Mouse (Mus musculus) erythroblast, embryonic 14.5 days (primary cell): ENCODE data around the gene Aldh4a1. TPM values are rescaled to one million over a fixed set of nuclear protein-coding genes. Genes with fewer than 3 reads are reported as not detected.

Experiments
- H3K27me3 ChIP-seq: 2 replicates; pipeline ENCODE4 v1.6.1; 2012; ENCODE audit warnings: inconsistent platforms; ENCODE audit not compliant: control insufficient read depth
- H3K36me3 ChIP-seq: 2 replicates; pipeline ENCODE4 v1.6.1; 2012; ENCODE audit warnings: mild to moderate bottlenecking, inconsistent platforms; ENCODE audit not compliant: control insufficient read depth
- H3K4me1 ChIP-seq: 2 replicates; pipeline ENCODE4 v1.6.1; 2012; ENCODE audit warnings: inconsistent platforms; ENCODE audit not compliant: control insufficient read depth
- H3K4me3 ChIP-seq: replicated peaks from 2 replicates; pipeline ENCODE3; 2012; ENCODE audit warnings: moderate library complexity, mild to moderate bottlenecking, inconsistent platforms
- H3K9me3 ChIP-seq: 2 replicates; pipeline ENCODE4 v1.6.1; 2012; ENCODE audit warnings: low read length, inconsistent platforms, mixed read lengths; ENCODE audit not compliant: control insufficient read depth
- GATA1 ChIP-seq: IDR thresholded peaks from 2 replicates; pipeline ENCODE4 v1.6.1; 2012; ENCODE audit warnings: low read length, inconsistent platforms, mixed read lengths
- TAL1 ChIP-seq: IDR thresholded peaks from 3 replicates; pipeline ENCODE4 v1.6.1; 2012; ENCODE audit warnings: low read length, inconsistent platforms, mixed read lengths
- polyA plus RNA-seq: library from polyadenylated mRNA; stranded (reverse); fragments of >175 nt; gene quantifications from 2 replicates; pipeline ENCODE4 v1.2.3, GENCODE M21; 2012

The Aldh4a1 gene
- polyA plus RNA-seq, 1 experiment: 0.75 TPM

DNA sequence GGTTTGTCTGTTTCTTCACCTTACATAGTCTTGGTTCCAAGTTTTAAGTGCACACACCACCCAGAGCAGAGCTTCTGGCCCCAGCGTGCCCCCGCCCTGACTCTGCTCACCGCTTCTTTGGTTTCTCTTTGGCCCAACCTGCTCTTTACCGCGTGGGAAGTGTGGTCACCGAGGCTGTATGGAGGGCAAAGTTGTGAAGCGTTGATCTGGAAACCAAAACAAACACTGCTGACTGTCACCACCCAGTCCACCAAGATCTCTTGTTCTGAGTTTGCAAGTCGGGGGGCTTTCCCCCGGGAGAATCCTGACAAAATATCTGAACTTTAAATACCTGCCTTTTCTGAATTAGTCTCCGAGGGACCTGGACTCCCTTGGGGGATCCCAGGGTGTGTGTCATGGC lies 43.7 kb upstream of the Aldh4a1 start:
- peaks cover 14% of the 10 kb centered on the region for H3K4me1 ChIP-seq
- no peaks in the 10 kb centered on the region for H3K36me3 ChIP-seq
- peaks cover 16% of the 10 kb centered on the region for H3K9me3 ChIP-seq
- TF ChIP-seq GATA1 (no peak), TAL1 (no peak)
- H3K4me3 ChIP-seq: no peak overlapping the region
- peaks cover 53% of the 10 kb centered on the region for H3K27me3 ChIP-seq

DNA sequence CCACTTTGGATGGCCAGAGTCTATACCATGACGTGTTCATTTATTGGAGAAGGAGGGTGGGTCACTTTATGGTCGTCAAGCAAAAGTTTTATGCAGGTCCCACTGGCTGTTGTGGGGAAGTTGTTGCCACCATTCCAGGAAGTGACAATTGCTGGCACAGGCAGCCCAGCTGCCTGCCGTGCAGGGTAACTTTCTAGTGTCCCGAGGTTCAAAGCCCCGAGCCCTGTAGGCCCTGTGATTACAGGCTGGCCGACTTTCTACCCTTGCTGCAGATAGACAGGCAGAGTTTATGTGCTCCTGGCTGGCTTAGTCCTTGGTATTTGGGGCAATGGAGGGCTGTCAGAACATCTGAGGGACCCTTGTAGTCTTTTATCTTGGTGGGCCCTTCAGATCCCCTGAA lies 43.2 kb upstream of the Aldh4a1 start:
- H3K27me3 ChIP-seq: peaks cover 49% of the 10 kb centered on the region
- H3K9me3 ChIP-seq: peaks cover 11% of the 10 kb centered on the region
- TF ChIP-seq TAL1 (no peak), GATA1 (no peak)
- H3K36me3 ChIP-seq: no peaks in the 10 kb centered on the region
- H3K4me3 ChIP-seq: no peak overlapping the region
- peaks cover 10% of the 10 kb centered on the region for H3K4me1 ChIP-seq

DNA sequence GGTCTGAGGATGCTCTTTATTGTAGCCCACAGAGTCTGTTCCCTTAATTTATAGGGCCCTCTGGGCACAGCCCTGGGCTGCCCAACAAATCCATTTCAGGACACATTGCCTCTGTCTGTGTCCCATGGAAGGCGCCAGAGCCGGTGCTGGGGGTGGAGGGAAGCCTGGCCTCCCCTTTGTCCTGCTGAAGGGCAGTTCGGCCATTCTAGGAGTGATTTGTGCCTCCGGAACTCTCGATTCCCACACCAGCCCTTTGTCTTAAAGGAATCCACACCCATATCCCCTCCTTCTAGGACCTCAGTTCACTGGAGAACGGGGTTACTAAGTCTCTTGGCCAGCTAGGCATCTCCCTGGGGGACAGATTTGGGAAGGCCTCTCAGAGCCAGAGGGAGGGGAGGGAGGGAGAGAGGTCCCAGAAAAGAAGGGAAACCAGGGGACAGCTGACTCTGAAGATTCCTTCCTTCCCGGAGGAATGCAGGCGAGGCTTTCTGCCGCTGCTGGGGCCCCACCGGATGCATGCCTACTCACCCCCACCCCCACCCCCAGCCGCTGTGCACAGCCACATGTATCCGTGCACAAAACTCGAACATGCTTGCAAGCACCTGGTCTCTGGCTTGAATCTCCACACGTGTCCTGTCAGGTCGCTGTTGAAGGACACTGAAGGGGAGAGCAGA lies 41.9 kb upstream of the Aldh4a1 start:
- Histone ChIP-seq H3K4me3 (no peak overlapping the region), H3K27me3 (peaks cover 35% of the 10 kb centered on the region), H3K9me3 (no peaks in the 10 kb centered on the region), H3K4me1 (no peaks in the 10 kb centered on the region; the same call in none of the 2 replicates), H3K36me3 (no peaks in the 10 kb centered on the region)
- TF ChIP-seq GATA1 (no peak), TAL1 (no peak)

DNA sequence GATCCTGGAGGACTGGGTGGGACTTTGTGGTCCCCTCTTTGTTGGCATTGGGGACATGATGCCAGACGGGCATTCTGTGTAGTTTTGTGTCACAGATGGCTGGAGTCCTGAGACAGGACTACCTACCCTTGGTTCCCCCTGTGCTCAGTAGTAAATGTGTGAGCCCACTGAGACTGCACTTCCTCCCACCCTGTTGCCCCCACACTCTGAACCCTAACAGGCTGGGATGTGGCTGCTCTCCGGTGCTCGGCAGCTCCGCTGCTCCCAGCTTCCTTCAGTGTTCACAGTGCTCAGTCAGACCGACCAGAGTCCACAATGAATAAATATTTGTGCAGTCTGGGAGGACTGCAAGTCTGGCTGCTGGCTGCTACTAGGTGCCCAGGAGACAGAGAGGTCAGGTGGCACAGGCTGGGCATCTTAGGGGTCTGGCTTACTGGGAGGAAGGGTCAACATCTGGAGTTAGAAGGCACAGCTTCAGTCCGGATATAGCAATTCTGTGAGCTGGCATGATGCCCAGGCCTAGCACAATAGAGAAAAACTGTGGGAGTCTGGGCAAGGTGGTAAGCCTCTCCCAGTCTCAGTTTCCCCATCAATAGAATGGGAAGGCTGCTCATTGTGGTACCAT lies 41.1 kb upstream of the Aldh4a1 start:
- TF ChIP-seq TAL1 (no peak), GATA1 (no peak)
- Histone ChIP-seq H3K9me3 (no peaks in the 10 kb centered on the region), H3K27me3 (peaks cover 28% of the 10 kb centered on the region), H3K36me3 (no peaks in the 10 kb centered on the region), H3K4me3 (no peak overlapping the region), H3K4me1 (no peaks in the 10 kb centered on the region; the same call in none of the 2 replicates)

DNA sequence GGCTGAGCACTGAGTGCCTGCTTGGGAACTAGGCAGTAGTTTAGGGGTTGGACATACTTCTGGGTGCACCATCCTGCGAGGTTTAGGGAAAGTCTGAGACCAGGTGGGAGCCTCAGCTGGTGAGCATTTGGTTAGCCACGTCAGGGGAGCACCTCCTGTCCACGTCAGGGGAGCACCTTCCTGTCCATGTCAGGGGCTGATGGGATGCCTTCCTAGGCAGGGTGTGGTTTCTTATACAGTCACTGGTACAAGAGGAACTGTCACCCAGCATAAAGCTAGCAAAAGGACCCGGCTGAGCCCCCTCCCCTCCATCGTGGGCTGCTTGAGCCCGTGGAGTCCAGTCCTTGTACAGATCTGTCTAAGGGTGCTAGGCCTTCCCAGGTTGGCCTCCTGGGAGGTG lies 40.3 kb upstream of the Aldh4a1 start:
- no peaks in the 10 kb centered on the region; the same call in none of the 2 replicates for H3K4me1 ChIP-seq
- H3K27me3 ChIP-seq: peaks cover 20% of the 10 kb centered on the region
- TF ChIP-seq TAL1 (no peak), GATA1 (no peak)
- no peak overlapping the region for H3K4me3 ChIP-seq
- no peaks in the 10 kb centered on the region for H3K9me3 ChIP-seq
- H3K36me3 ChIP-seq: no peaks in the 10 kb centered on the region

DNA sequence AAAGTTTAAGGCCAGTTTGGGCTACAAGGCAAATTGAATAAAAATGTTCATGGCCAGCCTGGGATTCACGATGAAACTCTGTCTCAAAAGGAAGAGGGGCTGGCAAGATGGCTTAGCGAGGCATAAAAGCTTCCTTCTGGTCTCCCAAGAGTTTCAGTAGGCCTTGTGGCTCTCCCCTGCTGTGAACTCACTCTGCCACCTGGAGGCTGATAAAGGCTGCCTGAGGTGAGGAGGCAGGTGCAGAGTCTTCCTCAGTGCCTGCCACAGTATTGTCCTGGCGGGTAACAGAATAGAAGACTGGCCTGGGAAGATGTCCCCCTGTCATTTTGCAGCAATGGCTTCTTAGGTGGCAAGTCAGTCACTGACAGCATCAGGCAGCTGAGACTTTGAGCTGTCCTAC lies 39.8 kb upstream of the Aldh4a1 start:
- TF ChIP-seq TAL1 (no peak), GATA1 (no peak)
- Histone ChIP-seq H3K36me3 (no peaks in the 10 kb centered on the region), H3K4me1 (no peaks in the 10 kb centered on the region; the same call in none of the 2 replicates), H3K4me3 (no peak overlapping the region), H3K27me3 (peaks cover 16% of the 10 kb centered on the region), H3K9me3 (no peaks in the 10 kb centered on the region)

DNA sequence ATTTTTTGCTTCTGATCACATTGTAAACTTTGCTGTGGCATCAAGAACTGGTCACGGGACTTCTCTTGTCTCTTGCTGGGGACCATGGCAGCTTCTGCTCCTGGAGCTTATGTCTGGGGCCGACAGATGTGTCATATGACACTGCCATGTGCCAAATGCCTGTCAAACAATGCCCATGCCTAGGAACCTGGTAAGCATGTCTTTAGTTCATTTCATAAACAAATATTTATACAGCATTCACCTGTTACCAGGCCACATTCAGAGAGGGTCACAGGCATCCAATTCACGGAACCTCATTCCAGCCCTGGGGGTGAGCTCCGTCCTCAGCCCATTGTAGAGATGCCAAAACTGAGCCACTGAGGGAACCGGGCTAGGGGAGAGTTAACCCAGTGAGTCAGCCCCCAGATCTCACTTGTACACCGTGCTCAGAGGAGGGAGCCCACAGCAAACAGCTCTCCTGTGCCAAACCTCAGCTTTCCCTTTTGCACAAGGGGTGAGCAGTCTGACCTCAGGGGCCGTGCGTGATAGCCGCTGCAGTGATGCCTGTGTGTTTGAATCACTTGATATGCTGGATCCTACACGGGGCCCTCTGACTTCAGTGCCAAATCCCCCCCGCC lies 38.9 kb upstream of the Aldh4a1 start:
- H3K4me1 ChIP-seq: no peaks in the 10 kb centered on the region; the same call in none of the 2 replicates
- no peaks in the 10 kb centered on the region for H3K9me3 ChIP-seq
- H3K36me3 ChIP-seq: no peaks in the 10 kb centered on the region
- TF ChIP-seq GATA1 (no peak), TAL1 (no peak)
- H3K4me3 ChIP-seq: no peak overlapping the region
- peaks cover 10% of the 10 kb centered on the region for H3K27me3 ChIP-seq

DNA sequence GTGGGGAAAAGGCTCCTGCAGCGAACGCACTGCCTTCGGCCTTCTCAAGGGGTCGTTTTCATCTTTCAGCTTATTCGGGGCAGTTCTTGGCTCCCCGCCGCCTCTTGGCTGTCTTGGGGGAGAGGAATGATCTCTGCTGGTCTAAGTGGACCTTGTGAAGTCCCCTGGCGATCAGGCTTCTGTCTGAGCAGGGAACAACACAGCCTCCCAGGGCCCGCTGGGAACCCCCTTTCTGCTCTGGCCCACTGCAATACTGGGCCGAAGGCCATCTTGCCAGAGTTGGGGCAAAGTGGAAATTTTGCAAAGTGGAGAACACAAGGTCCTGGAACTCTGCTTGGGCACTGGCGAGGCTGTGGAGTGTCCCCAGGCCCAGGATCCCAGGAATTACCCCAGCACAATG lies 38.0 kb upstream of the Aldh4a1 start:
- H3K4me3 ChIP-seq: no peak overlapping the region
- H3K4me1 ChIP-seq: no peaks in the 10 kb centered on the region; the same call in none of the 2 replicates
- TF ChIP-seq TAL1 (no peak), GATA1 (no peak)
- no peaks in the 10 kb centered on the region for H3K36me3 ChIP-seq
- peaks cover 3% of the 10 kb centered on the region; the same call in 1 of the 2 replicates for H3K27me3 ChIP-seq
- H3K9me3 ChIP-seq: no peaks in the 10 kb centered on the region

DNA sequence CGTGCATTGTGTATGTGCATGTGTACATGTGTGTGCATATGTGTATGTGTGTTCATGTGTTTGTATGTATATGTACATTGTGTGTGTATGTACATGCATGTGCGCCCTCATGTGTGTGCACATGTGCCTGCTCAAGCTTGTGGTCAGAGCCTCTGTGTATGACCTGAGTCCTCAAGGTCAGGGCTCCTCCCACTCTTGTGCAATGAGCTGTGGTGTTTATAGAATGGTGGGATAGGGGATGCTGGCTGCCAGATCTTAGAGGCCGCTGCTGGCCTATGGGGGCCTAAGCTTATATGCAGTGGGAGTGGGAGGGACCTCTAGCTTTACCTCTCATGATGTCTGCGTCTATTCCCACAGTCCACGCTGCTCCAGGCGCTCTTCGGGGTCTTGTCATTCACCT lies 37.0 kb upstream of the Aldh4a1 start:
- H3K9me3 ChIP-seq: no peaks in the 10 kb centered on the region
- peaks cover under 1% of the 10 kb centered on the region; the same call in 1 of the 2 replicates for H3K27me3 ChIP-seq
- TF ChIP-seq TAL1 (no peak), GATA1 (no peak)
- H3K4me1 ChIP-seq: no peaks in the 10 kb centered on the region; the same call in none of the 2 replicates
- no peak overlapping the region for H3K4me3 ChIP-seq
- no peaks in the 10 kb centered on the region for H3K36me3 ChIP-seq
